Comparison of ENCODE assay signal across 9 mouse cellular contexts in the genomic region with DNA sequence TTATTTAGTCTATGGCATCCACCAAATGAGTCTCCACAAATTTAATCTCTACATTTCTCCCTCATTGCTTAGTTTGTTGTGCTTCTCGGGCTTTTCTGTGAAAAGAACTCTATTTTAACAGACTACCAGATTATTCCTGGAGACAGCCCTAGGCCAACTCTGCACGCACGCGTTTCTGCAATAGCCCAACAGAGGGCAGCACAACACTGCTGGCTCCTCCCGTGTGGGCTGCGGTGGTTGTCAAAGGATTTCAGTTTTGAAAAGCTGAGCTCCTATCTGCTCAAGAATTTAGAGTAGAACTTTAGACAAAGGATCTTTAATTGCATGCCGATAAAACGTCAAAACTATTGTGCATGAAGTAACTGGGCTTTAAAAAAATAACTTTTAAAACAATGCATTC. TPM values are rescaled to one million over a fixed set of nuclear protein-coding genes. Genes with fewer than 3 reads are reported as not detected.
DNase-seq lines count a peak whose midpoint lies in the region; ATAC-seq and TF ChIP-seq lines count a peak whose summit lies in the region.
"Had no signal": no experiment of that assay in that cellular context is flagged by ENCODE, and none has a peak within 500 bp of the region (broad histone marks: within the 10 kb centered on the region; RNA-seq: fewer than 3 reads in every experiment).

No protein-coding gene starts in this region.

- TF ChIP-seq EP300 in liver, embryonic 14.5 days (IDR thresholded peaks at IDR 0.05; ENCODE audit: low read depth) = no peak

- H3K27ac ChIP-seq in embryonic facial prominence, embryonic 11.5 days (replicated peaks; ENCODE audit: low read depth, low read length) = no peak overlapping the region
- no peak overlapping the region for H3K27ac ChIP-seq in heart, embryonic 13.5 days (replicated peaks)
- H3K27ac ChIP-seq in liver, embryonic 14.5 days = no peak overlapping the region
- no peak overlapping the region for H3K27ac ChIP-seq in neural tube, embryonic 14.5 days (ENCODE audit: low read depth, low read length)

- no peaks in the 10 kb centered on the region for H3K27me3 ChIP-seq in embryonic facial prominence, embryonic 11.5 days (ENCODE audit: control insufficient read depth, insufficient read depth, low read length)
- H3K27me3 ChIP-seq in heart, embryonic 13.5 days (replicated peaks) = no peaks in the 10 kb centered on the region
- no peaks in the 10 kb centered on the region for H3K27me3 ChIP-seq in liver, embryonic 14.5 days (ENCODE audit: control insufficient read depth, insufficient read depth, low read length)
- no peaks in the 10 kb centered on the region for H3K27me3 ChIP-seq in neural tube, embryonic 14.5 days (ENCODE audit: control insufficient read depth, insufficient read depth, low read length)

- peak; percentile 87 for TF ChIP-seq CTCF in liver, embryonic 14.5 days (IDR thresholded peaks at IDR 0.05; ENCODE audit: low read depth)

- H3K36me3 ChIP-seq in embryonic facial prominence, embryonic 11.5 days (replicated peaks; ENCODE audit: control insufficient read depth, insufficient read depth, low read depth, low read length) = no peaks in the 10 kb centered on the region
- H3K36me3 ChIP-seq in heart, embryonic 13.5 days = no peaks in the 10 kb centered on the region
- H3K36me3 ChIP-seq in liver, embryonic 14.5 days (replicated peaks; ENCODE audit: control insufficient read depth, insufficient read depth, low read depth) = no peaks in the 10 kb centered on the region
- no peaks in the 10 kb centered on the region for H3K36me3 ChIP-seq in neural tube, embryonic 14.5 days (ENCODE audit: control insufficient read depth, insufficient read depth, low read length)

- no peaks in the 10 kb centered on the region for H3K9me3 ChIP-seq in embryonic facial prominence, embryonic 11.5 days (replicated peaks; ENCODE audit: control insufficient read depth, low read length)
- H3K9me3 ChIP-seq in heart, embryonic 13.5 days = no peaks in the 10 kb centered on the region
- no peaks in the 10 kb centered on the region for H3K9me3 ChIP-seq in liver, embryonic 14.5 days (ENCODE audit: control insufficient read depth, low read length)
- H3K9me3 ChIP-seq in neural tube, embryonic 14.5 days (ENCODE audit: control insufficient read depth, low read length) = no peaks in the 10 kb centered on the region

- ATAC-seq in embryonic facial prominence, embryonic 11.5 days (replicated peaks; ENCODE audit: insufficient number of reproducible peaks, low FRiP score, low TSS enrichment, low read depth) = peak; percentile 72; the same call in 1 of the 2 replicates
- no peak for ATAC-seq in heart, embryonic 13.5 days (ENCODE audit: extremely low read depth, insufficient number of reproducible peaks, low FRiP score, low TSS enrichment)
- no peak for ATAC-seq in liver, embryonic 14.5 days (ENCODE audit: insufficient read depth)
- peak; percentile 88; the same call in 1 of the 2 replicates for ATAC-seq in neural tube, embryonic 14.5 days (ENCODE audit: low read depth)

- peak; percentile 79 to 81 for DNase-seq in B cell, adult 2 months
- peak; percentile 91 for DNase-seq in adrenal gland, postnatal 14 days
- DNase-seq in embryonic facial prominence, embryonic 11.5 days (ENCODE audit: low spot score) = peak; percentile 88
- peak; percentile 87 for DNase-seq in kidney, postnatal 14 days
- peak in 1 of 3 experiments; percentile 19 for DNase-seq in liver, embryonic 14.5 days (ENCODE audit: low read depth in 3 of 3, low spot score in 3 of 3)
- DNase-seq in thymus, adult 18-20 months = peak; percentile 33 to 39

- no peak overlapping the region for H3K4me3 ChIP-seq in embryonic facial prominence, embryonic 11.5 days (ENCODE audit: low read depth, low read length)
- no peak overlapping the region for H3K4me3 ChIP-seq in heart, embryonic 13.5 days
- no peak overlapping the region for H3K4me3 ChIP-seq in liver, embryonic 14.5 days (ENCODE audit: insufficient read depth in 1 of 2, low read depth in 2 of 2, low read length in 2 of 2)
- H3K4me3 ChIP-seq in neural tube, embryonic 14.5 days (ENCODE audit: low read depth, low read length) = no peak overlapping the region
- H3K4me3 ChIP-seq: erythroblast, embryonic 14.5 days had no signal

- H3K4me1 ChIP-seq in embryonic facial prominence, embryonic 11.5 days (ENCODE audit: control insufficient read depth, insufficient read depth, low read length) = no peaks in the 10 kb centered on the region; the same call in 1 of the 2 replicates
- H3K4me1 ChIP-seq in heart, embryonic 13.5 days = no peaks in the 10 kb centered on the region
- peaks cover 0 to 2% of the 10 kb centered on the region in 2 experiments; a peak in 1 of 4 replicates for H3K4me1 ChIP-seq in liver, embryonic 14.5 days (replicated peaks; ENCODE audit: control insufficient read depth in 2 of 2, insufficient read depth in 2 of 2, low read length in 1 of 2)
- no peaks in the 10 kb centered on the region for H3K4me1 ChIP-seq in neural tube, embryonic 14.5 days (ENCODE audit: control insufficient read depth, insufficient read depth, low read length)

- no peak overlapping the region for H3K4me2 ChIP-seq in embryonic facial prominence, embryonic 11.5 days (ENCODE audit: low read depth, low read length)
- 0 out of 2 replicates have a peak overlapping the region, but pooled peaks have one; percentile 27 for H3K4me2 ChIP-seq in heart, embryonic 13.5 days
- H3K4me2 ChIP-seq in liver, embryonic 14.5 days (ENCODE audit: low read depth) = no peak overlapping the region
- H3K4me2 ChIP-seq in neural tube, embryonic 14.5 days (ENCODE audit: low read depth, low read length) = no peak overlapping the region

- no peak overlapping the region for H3K9ac ChIP-seq in embryonic facial prominence, embryonic 11.5 days (replicated peaks; ENCODE audit: low read length)
- no peak overlapping the region for H3K9ac ChIP-seq in heart, embryonic 13.5 days
- no peak overlapping the region for H3K9ac ChIP-seq in liver, embryonic 14.5 days (replicated peaks)
- H3K9ac ChIP-seq in neural tube, embryonic 14.5 days (replicated peaks; ENCODE audit: low read depth, low read length) = no peak overlapping the region

- WGBS in embryonic facial prominence, embryonic 11.5 days = 3% methylated on average over 8 of the region's 8 CpGs
- WGBS in heart, embryonic 13.5 days = 3% methylated on average over 8 of the region's 8 CpGs
- WGBS in liver, embryonic 14.5 days (ENCODE audit: insufficient replicate concordance) = 2% methylated on average over 8 of the region's 8 CpGs
- 2% methylated on average over 8 of the region's 8 CpGs for WGBS in neural tube, embryonic 14.5 days

RNA-seq across cellular contexts. Expression of a gene that starts 8.9 kb away (rescaled TPM):
- total RNA-seq in adrenal gland, postnatal 14 days (2021) = 155 and 156 TPM in 2 replicates
- polyA plus RNA-seq in embryonic facial prominence, embryonic 11.5 days (2014; fragmentation: Nextera tagmentation; extraction: Ambion mirVana) = 153 and 169 TPM in 2 replicates
- 98.0 and 98.2 TPM in 2 replicates for polyA plus RNA-seq in heart, embryonic 13.5 days (2015; fragmentation: Nextera tagmentation; extraction: Ambion mirVana)
- 8.2 and 14.1 TPM in 2 replicates for polyA plus RNA-seq in liver, embryonic 14.5 days (2012; rRNA removed)
- 52.9 and 53.2 TPM in 2 replicates for polyA plus RNA-seq in liver, embryonic 14.5 days (2014; fragmentation: Nextera tagmentation; extraction: Ambion mirVana)
- polyA plus RNA-seq in neural tube, embryonic 14.5 days (2014; fragmentation: Nextera tagmentation; extraction: Ambion mirVana) = 174 and 182 TPM in 2 replicates

RNA-seq across cellular contexts. Expression of a gene that starts 57.9 kb away (rescaled TPM):
- total RNA-seq in adrenal gland, postnatal 14 days (2021) = 0.26 TPM in 1 of 2 replicates, not detected in the other
- polyA plus RNA-seq in embryonic facial prominence, embryonic 11.5 days (2014; fragmentation: Nextera tagmentation; extraction: Ambion mirVana) = 0.17 and 0.20 TPM in 2 replicates
- 26.9 and 28.1 TPM in 2 replicates for polyA plus RNA-seq in heart, embryonic 13.5 days (2015; fragmentation: Nextera tagmentation; extraction: Ambion mirVana)
- 0.02 TPM in 1 of 2 replicates, not detected in the other for polyA plus RNA-seq in liver, embryonic 14.5 days (2012; rRNA removed)
- polyA plus RNA-seq in liver, embryonic 14.5 days (2014; fragmentation: Nextera tagmentation; extraction: Ambion mirVana) = not detected in 2 replicates
- polyA plus RNA-seq in neural tube, embryonic 14.5 days (2014; fragmentation: Nextera tagmentation; extraction: Ambion mirVana) = 0.30 and 0.32 TPM in 2 replicates
- polyA plus RNA-seq: erythroblast, embryonic 14.5 days had no signal

Comparison
In these comparisons a context has a peak if more than half of its experiments do, and no peak if none do; other contexts are left out.
1. ATAC-seq: peak in embryonic facial prominence, embryonic 11.5 days (single experiment) and neural tube, embryonic 14.5 days (single experiment); none in heart, embryonic 13.5 days (single experiment) and liver, embryonic 14.5 days (single experiment).
2. RNA of a gene that starts 57.9 kb away (polyA plus RNA-seq): 26.9 to 28.1 TPM in heart, embryonic 13.5 days; 0.30 to 0.32 TPM in neural tube, embryonic 14.5 days, 0.17 to 0.20 TPM in embryonic facial prominence, embryonic 11.5 days and 0.02 TPM in liver, embryonic 14.5 days; every median in the first group is over 10 times any median in the second.